Mouse (Mus musculus): ENCODE results near the gene Brpf1. TPM values are rescaled to one million over a fixed set of nuclear protein-coding genes. Genes with fewer than 3 reads are reported as not detected.
A peak's percentile ranks its signal among the peaks of the same experiment; 100 is the strongest.
"Not testable (repeated sequence)": the region's sequence is repeated elsewhere in the genome, so short reads cannot be mapped to it uniquely, and the experiment has no call there.

The Brpf1 gene
- polyA plus RNA-seq, 1 experiment from 2014 or later = 26.7 TPM

DNA sequence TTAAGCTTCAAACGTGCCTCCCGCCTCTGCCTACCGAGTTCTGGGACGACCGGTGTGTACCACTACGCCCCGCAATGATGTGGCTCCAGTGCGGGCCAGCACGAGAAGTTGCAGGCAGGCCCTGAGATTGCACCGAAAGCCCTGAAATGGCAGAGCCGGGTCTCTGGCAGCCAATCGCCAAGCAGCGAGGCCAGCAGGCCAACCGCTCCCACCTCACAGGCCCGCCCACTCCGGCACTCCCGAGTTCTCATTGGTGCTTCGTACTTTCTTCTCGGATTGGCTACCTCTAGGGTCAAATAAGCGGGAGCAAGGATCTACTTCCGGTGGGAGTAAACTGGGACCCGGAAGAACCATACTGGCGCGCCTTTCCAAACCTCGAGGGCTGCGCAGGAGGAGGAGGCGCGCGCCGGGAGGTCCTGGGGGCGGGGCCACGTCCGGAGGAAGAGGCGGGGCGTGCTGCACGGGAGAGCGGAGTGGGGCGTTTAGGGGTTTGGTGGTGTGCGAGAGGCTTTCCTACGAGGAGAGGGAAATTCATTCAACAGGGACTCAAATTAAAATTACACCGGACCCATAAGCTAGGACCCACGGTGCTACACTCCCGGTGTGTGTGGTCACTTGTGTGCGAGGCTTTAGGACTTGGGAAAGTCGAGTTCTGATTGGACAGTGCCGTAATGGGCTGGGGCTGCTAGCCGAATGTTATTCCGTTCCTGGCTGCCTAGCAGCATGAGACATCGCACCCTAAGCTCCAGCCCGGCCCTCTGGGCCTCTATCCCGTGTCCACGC lies 19.8 kb downstream of the Brpf1 start, which contains the start of gene Ogg1:
Ogg1 (plus strand) TSS at position 440 of the 783 bp plus-strand sequence.
- Histone ChIP-seq H3K4me1 (peaks cover 23% of the 10 kb centered on the region), H3K9me3 (no peaks in the 10 kb centered on the region), H3K4me3 (peak within 1 kb of the TSS; percentile 74), H3K27ac (peak within 1 kb of the TSS; percentile 89), H3K36me3 (replicated peaks) (peaks cover 69% of the 10 kb centered on the region), H3K27me3 (ENCODE audit: poor library complexity, severe bottlenecking) (no peaks in the 10 kb centered on the region)
- peak; percentile 98 for DNase-seq (ENCODE audit: extremely low spot score, low spot score)
- WGBS = under 1% methylated on average over 52 of the region's 52 CpGs

GRCm38 (mm10) chr6:113329396-113329795 lies 22.5 kb downstream of the Brpf1 start:
- Histone ChIP-seq H3K27ac (no peak overlapping the region), H3K9me3 (no peaks in the 10 kb centered on the region), H3K4me3 (no peak overlapping the region), H3K27me3 (ENCODE audit: poor library complexity, severe bottlenecking) (no peaks in the 10 kb centered on the region), H3K36me3 (replicated peaks) (peaks cover 67% of the 10 kb centered on the region), H3K4me1 (peaks cover 23% of the 10 kb centered on the region)
- DNase-seq (ENCODE audit: extremely low spot score, low spot score) = no peak
- 90% methylated on average over 1 of the region's 1 CpGs for WGBS

DNA sequence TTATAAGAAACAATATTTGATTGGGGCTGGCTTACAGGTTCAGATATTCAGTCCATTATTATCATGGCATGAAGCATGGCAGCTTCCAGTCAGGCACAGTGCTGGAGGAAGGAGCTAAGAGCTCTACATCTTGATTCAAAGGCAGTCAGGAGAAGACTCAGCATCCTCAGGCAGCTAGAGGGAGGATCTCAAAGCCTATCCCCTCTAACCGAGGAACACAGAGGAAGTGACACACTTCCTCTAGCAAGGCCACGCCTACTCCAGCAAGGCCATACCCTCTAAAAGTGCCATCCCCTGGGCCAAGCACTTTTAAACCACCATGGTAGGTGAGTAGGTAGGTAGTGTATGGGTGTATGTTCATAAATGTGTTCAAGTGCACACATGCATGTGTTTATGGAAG lies 23.6 kb downstream of the Brpf1 start:
- no peak overlapping the region for H3K4me3 ChIP-seq
- no peaks in the 10 kb centered on the region for H3K9me3 ChIP-seq
- no peaks in the 10 kb centered on the region for H3K27me3 ChIP-seq (ENCODE audit: poor library complexity, severe bottlenecking)
- H3K4me1 ChIP-seq = peaks cover 20% of the 10 kb centered on the region
- H3K27ac ChIP-seq = no peak overlapping the region
- 61% methylated on average over 2 of the region's 2 CpGs for WGBS
- H3K36me3 ChIP-seq (replicated peaks) = peaks cover 67% of the 10 kb centered on the region
- no peak for DNase-seq (ENCODE audit: extremely low spot score, low spot score)

GRCm38 (mm10) chr6:113331721-113332120 lies 24.8 kb downstream of the Brpf1 start:
- Histone ChIP-seq H3K4me1 (peaks cover 11% of the 10 kb centered on the region), H3K27ac (no peak overlapping the region), H3K36me3 (replicated peaks) (peaks cover 73% of the 10 kb centered on the region), H3K27me3 (ENCODE audit: poor library complexity, severe bottlenecking) (no peaks in the 10 kb centered on the region), H3K4me3 (no peak overlapping the region), H3K9me3 (no peaks in the 10 kb centered on the region)
- WGBS = 93% methylated on average over 11 of the region's 11 CpGs
- DNase-seq (ENCODE audit: extremely low spot score, low spot score) = no peak

- peaks cover 75% of the 10 kb centered on the region for H3K36me3 ChIP-seq (replicated peaks)
- H3K4me3 ChIP-seq; H3K27ac ChIP-seq; DNase-seq (ENCODE audit: extremely low spot score, low spot score); H3K4me1 ChIP-seq; H3K27me3 ChIP-seq (ENCODE audit: poor library complexity, severe bottlenecking); H3K9me3 ChIP-seq: not testable (repeated sequence)
- 82% methylated on average over 6 of the region's 6 CpGs for WGBS
These were observed 25.8 kb downstream of the Brpf1 start for GRCm38 (mm10) chr6:113332734-113333133.

- no peak for DNase-seq (ENCODE audit: extremely low spot score, low spot score)
- WGBS = 92% methylated on average over 14 of the region's 14 CpGs
- H3K4me3 ChIP-seq = no peak overlapping the region
- H3K4me1 ChIP-seq = no peaks in the 10 kb centered on the region
- no peak overlapping the region; the same call in 1 of the 2 replicates for H3K27ac ChIP-seq
- no peaks in the 10 kb centered on the region for H3K27me3 ChIP-seq (ENCODE audit: poor library complexity, severe bottlenecking)
- peaks cover 79% of the 10 kb centered on the region for H3K36me3 ChIP-seq (replicated peaks)
- H3K9me3 ChIP-seq = no peaks in the 10 kb centered on the region
These were observed 26.4 kb downstream of the Brpf1 start for GRCm38 (mm10) chr6:113333137-113333950.

GRCm38 (mm10) chr6:113334216-113334615 lies 27.3 kb downstream of the Brpf1 start:
- no peak overlapping the region for H3K4me3 ChIP-seq
- H3K9me3 ChIP-seq = no peaks in the 10 kb centered on the region
- no peaks in the 10 kb centered on the region for H3K27me3 ChIP-seq (ENCODE audit: poor library complexity, severe bottlenecking)
- H3K27ac ChIP-seq = no peak overlapping the region
- no peaks in the 10 kb centered on the region for H3K4me1 ChIP-seq
- no peak for DNase-seq (ENCODE audit: extremely low spot score, low spot score)
- peaks cover 80% of the 10 kb centered on the region for H3K36me3 ChIP-seq (replicated peaks)
- WGBS = 84% methylated on average over 6 of the region's 6 CpGs

- no peak overlapping the region for H3K27ac ChIP-seq
These were observed 30.1 kb downstream of the Brpf1 start for GRCm38 (mm10) chr6:113336852-113337620.

GRCm38 (mm10) chr6:113341574-113341973 lies 34.6 kb downstream of the Brpf1 start:
- Histone ChIP-seq H3K4me3 (no peak overlapping the region), H3K27me3 (ENCODE audit: poor library complexity, severe bottlenecking) (0 out of 2 replicates have a peak, but pooled peaks cover 10% of the 10 kb centered on the region), H3K36me3 (replicated peaks) (peaks cover 16% of the 10 kb centered on the region), H3K4me1 (peaks cover 29% of the 10 kb centered on the region), H3K9me3 (no peaks in the 10 kb centered on the region), H3K27ac (no peak overlapping the region)
- no peak for DNase-seq (ENCODE audit: extremely low spot score, low spot score)
- 82% methylated on average over 6 of the region's 6 CpGs for WGBS

More at GRCm38 (mm10) chr6:113336852-113337620, 30.1 kb downstream of the Brpf1 start:
- Histone ChIP-seq H3K9me3 (no peaks in the 10 kb centered on the region), H3K36me3 (replicated peaks) (peaks cover 60% of the 10 kb centered on the region), H3K27me3 (ENCODE audit: poor library complexity, severe bottlenecking) (no peaks in the 10 kb centered on the region), H3K4me3 (no peak overlapping the region), H3K4me1 (peaks cover 5% of the 10 kb centered on the region)
- DNase-seq (ENCODE audit: extremely low spot score, low spot score) = no peak
- WGBS = 82% methylated on average over 8 of the region's 8 CpGs

- H3K9me3 ChIP-seq = no peaks in the 10 kb centered on the region
- WGBS = 58% methylated on average over 5 of the region's 7 CpGs
- DNase-seq (ENCODE audit: extremely low spot score, low spot score) = no peak
- H3K27ac ChIP-seq = no peak overlapping the region
- H3K4me1 ChIP-seq = peaks cover 29% of the 10 kb centered on the region
- peaks cover 16% of the 10 kb centered on the region for H3K36me3 ChIP-seq (replicated peaks)
- H3K27me3 ChIP-seq (ENCODE audit: poor library complexity, severe bottlenecking) = 0 out of 2 replicates have a peak, but pooled peaks cover 10% of the 10 kb centered on the region
- no peak overlapping the region for H3K4me3 ChIP-seq
These were observed 35.4 kb downstream of the Brpf1 start for GRCm38 (mm10) chr6:113342297-113342696.

- Histone ChIP-seq H3K36me3 (replicated peaks) (peaks cover 11% of the 10 kb centered on the region; the same call in 1 of the 2 replicates), H3K27ac (peak within 1 kb of the TSS; percentile 88), H3K27me3 (ENCODE audit: poor library complexity, severe bottlenecking) (0 out of 2 replicates have a peak, but pooled peaks cover 10% of the 10 kb centered on the region), H3K9me3 (no peaks in the 10 kb centered on the region), H3K4me1 (peaks cover 29% of the 10 kb centered on the region), H3K4me3 (peak within 1 kb of the TSS; percentile 69)
- peak; percentile 59 for DNase-seq (ENCODE audit: extremely low spot score, low spot score)
- WGBS = 16% methylated on average over 32 of the region's 32 CpGs
These were observed 36.5 kb downstream of the Brpf1 start, which contains the start of gene Camk1 for GRCm38 (mm10) chr6:113343177-113344092. Gene Camk1, minus strand, starts transcription at chr6:113343984.
